Mouse (Mus musculus) stomach, embryonic 14.5 days (tissue): Measurements from ENCODE around the gene Gm20388. TPM values are rescaled to one million over a fixed set of nuclear protein-coding genes. Genes with fewer than 3 reads are reported as not detected.

ENCODE experiments used
- ATAC-seq: fragments of 200-750 bp; cut with Nextera tagmentation; 2 replicates; pipeline ENCODE4 v1.8.0; 2017; ENCODE audit warnings: low read depth, moderate TSS enrichment; ENCODE audit not compliant: insufficient number of reproducible peaks, insufficient read depth, low FRiP score
- H3K27ac ChIP-seq: fragments of 300-500 bp; sonication (generic); 2 replicates; pipeline ENCODE4 v1.5.1; 2014; ENCODE audit warnings: mild to moderate bottlenecking, low read length, moderate library complexity, mixed read lengths
- H3K27me3 ChIP-seq: fragments of 300-500 bp; sonication (generic); 2 replicates; pipeline ENCODE4 v1.6.1; 2014; ENCODE audit warnings: low read length, control low read depth, mixed read lengths; ENCODE audit not compliant: control insufficient read depth, insufficient read depth
- H3K36me3 ChIP-seq: fragments of 300-500 bp; sonication (generic); 2 replicates; pipeline ENCODE4 v1.6.1; 2014; ENCODE audit warnings: mild to moderate bottlenecking, control low read depth, low read length, moderate library complexity, mixed read lengths; ENCODE audit not compliant: control insufficient read depth, insufficient read depth
- H3K4me1 ChIP-seq: fragments of 300-500 bp; sonication (generic); 2 replicates; pipeline ENCODE4 v1.6.1; 2014; ENCODE audit warnings: low read length, control low read depth, mixed read lengths; ENCODE audit not compliant: control insufficient read depth, insufficient read depth
- H3K4me2 ChIP-seq: fragments of 300-500 bp; sonication (generic); replicated peaks from 2 replicates; pipeline ENCODE4 v1.6.1; 2014; ENCODE audit warnings: low read depth, low read length, control low read depth
- H3K4me3 ChIP-seq: fragments of 300-500 bp; sonication (generic); 2 replicates; pipeline ENCODE4 v1.5.1; 2014; ENCODE audit warnings: low read depth, low read length, control low read depth
- H3K9ac ChIP-seq: fragments of 300-500 bp; sonication (generic); replicated peaks from 2 replicates; pipeline ENCODE4 v1.6.1; 2014; ENCODE audit warnings: low read depth, mild to moderate bottlenecking, control low read depth, low read length, moderate library complexity, mixed read lengths
- H3K9me3 ChIP-seq: fragments of 300-500 bp; sonication (generic); 2 replicates; pipeline ENCODE4 v1.6.1; 2016; ENCODE audit warnings: low read depth, low read length, control low read depth; ENCODE audit not compliant: control insufficient read depth
- whole genome bisulfite sequencing: fragments of 180-500 bp; shearing (Covaris S2); extraction: QIAGEN DNeasy Blood & Tissue Kit; methylation state at CpG from one replicate; pipeline ENCODE4 v1.1.7; 2014; 5-methylcytosine and 5-hydroxymethylcytosine counted together
- polyA plus RNA-seq: library from polyadenylated mRNA; unstranded; fragments of >200 nt; fragmentation: Nextera tagmentation; extraction: Ambion mirVana; gene quantifications from 2 replicates; pipeline ENCODE4 v1.2.1, GENCODE M21; 2014

Gene Gm20388
- polyA plus RNA-seq, 1 experiment from 2014 or later = 11.4 TPM

DNA sequence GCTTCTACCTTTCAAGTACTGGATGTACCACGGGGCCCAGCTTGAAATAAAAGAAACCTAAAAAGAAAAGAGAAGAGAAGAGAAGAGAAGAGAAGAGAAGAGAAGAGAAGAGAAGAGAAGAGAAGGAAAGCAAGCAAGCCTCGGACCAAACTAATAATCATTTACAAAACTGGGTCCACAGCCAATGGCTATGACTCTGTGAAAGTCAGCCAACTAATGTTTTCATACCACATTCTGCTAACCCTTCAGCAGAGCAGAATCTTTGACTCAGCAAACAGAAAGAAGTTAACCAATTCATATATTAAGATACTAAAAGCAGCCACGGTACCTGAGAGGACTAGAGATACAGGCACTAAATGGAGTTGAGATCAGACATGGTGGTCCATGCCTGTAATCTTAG, 3381.6 kb downstream of the Gm20388 start:
- Histone ChIP-seq H3K4me1 (no peaks in the 10 kb centered on the region), H3K27me3 (no peaks in the 10 kb centered on the region), H3K4me3 (no peak overlapping the region), H3K27ac (no peak overlapping the region), H3K9me3 (no peaks in the 10 kb centered on the region), H3K36me3 (peaks cover 19% of the 10 kb centered on the region), H3K4me2 (no peak overlapping the region), H3K9ac (no peak overlapping the region)
- 90% methylated on average over 3 of the region's 3 CpGs for WGBS
- no peak for ATAC-seq

DNA sequence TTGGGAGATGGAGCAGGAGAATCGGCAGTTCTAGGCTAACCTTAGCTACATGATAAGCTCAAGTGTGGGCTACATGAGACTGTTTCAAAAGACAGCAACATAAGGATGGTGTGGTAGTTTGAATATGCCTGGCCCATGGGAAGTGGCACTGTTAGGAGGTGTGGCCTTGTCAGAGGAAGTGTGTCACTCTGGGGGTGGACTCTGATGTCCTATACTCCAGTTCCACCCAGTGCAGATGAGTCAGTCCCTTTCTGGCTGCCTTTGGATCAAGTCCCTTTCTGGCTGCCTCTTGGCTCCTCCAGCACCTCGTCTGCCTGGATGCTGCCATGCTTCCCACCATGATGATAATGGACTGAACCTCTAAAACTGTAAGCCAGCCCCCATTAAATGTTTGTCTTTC, 3382.1 kb downstream of the Gm20388 start:
- Histone ChIP-seq H3K4me2 (no peak overlapping the region), H3K9ac (no peak overlapping the region), H3K4me1 (no peaks in the 10 kb centered on the region), H3K27ac (no peak overlapping the region), H3K9me3 (no peaks in the 10 kb centered on the region), H3K4me3 (no peak overlapping the region), H3K27me3 (no peaks in the 10 kb centered on the region), H3K36me3 (peaks cover 17% of the 10 kb centered on the region)
- 90% methylated on average over 2 of the region's 2 CpGs for WGBS
- no peak for ATAC-seq

DNA sequence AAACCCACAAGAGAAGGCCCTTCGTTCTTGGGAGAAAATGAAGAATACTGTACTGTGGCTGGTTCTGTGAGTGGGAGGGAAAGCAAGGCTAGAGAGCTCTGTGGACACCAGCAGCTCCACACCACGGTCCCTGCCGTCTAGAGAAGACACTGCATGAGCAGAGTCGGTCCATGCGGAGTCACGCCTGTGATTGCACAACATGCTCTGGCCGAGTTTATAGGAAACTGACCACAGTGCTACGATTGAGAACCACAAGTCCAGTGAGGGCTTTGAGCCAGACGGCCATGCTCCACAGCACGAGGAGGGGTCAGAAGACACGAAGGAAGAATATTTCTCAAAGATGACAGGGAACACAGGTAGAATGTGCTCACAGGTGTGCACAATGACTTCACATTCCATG, 3387.7 kb downstream of the Gm20388 start:
- Histone ChIP-seq H3K27me3 (no peaks in the 10 kb centered on the region), H3K9ac (no peak overlapping the region), H3K4me2 (no peak overlapping the region), H3K36me3 (peaks cover 8% of the 10 kb centered on the region), H3K27ac (no peak overlapping the region), H3K4me3 (no peak overlapping the region), H3K9me3 (no peaks in the 10 kb centered on the region), H3K4me1 (no peaks in the 10 kb centered on the region)
- WGBS = 92% methylated on average over 11 of the region's 11 CpGs
- ATAC-seq = no peak

DNA sequence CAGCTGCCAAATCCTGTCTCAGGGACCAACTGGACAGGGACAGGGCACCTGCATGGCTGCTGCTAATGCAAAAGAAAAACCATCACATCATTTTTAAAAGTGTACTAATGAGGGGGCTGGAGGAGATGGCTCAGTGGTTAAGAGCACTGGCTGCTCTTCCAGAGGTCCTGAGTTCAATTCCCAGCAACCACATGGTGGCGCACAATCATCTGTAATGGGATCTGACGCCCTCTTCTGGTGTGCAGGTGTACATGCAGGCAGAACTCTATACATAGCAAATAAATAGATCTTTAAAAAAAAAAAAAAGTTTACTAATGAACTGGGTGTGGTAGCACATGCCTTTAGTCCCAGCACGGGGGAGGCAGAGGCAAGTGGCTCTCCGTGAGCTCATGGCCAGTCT, 3398.1 kb downstream of the Gm20388 start:
- ATAC-seq = no peak
- no peak overlapping the region for H3K27ac ChIP-seq
- H3K9ac ChIP-seq = no peak overlapping the region
- no peak overlapping the region for H3K4me3 ChIP-seq
- H3K27me3 ChIP-seq = no peaks in the 10 kb centered on the region
- H3K4me2 ChIP-seq = no peak overlapping the region
- H3K9me3 ChIP-seq = no peaks in the 10 kb centered on the region
- 74% methylated on average over 4 of the region's 4 CpGs for WGBS
- no peaks in the 10 kb centered on the region for H3K4me1 ChIP-seq
- H3K36me3 ChIP-seq = peaks cover 5% of the 10 kb centered on the region

DNA sequence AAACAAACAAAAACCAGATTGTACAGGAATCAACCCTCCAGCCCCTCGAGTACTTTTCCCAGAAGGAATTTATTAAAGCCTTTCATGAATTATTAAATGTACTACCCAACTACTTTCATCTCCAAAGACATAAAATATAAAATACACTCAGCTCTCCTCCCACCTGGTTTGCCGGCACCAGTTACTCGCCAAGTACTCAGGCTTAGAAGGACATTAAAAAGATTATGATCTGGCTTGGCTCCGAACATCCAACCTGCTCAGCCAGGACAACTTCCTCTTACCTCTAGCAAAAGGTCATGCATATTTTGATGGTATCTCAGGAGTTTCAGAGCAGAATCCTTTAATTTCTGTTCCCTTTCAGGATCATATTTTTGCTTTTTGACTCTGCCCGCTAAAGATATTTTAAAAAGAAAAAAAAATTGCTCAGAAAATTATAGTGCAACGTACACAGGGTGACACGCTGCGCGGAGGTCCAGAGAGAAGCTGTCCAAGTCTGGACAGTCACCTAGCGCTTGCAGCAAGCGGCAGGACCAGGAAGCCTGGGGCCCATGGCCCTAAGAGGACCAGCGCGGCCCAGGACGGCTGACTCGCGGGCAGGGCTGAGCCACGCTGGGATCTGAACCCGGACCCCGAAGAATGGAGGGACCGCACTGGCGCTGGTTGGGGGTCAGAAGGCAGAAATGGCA, 3407.3 kb downstream of the Gm20388 start:
- Histone ChIP-seq H3K36me3 (no peaks in the 10 kb centered on the region), H3K27ac (no peak overlapping the region), H3K9me3 (no peaks in the 10 kb centered on the region), H3K4me3 (peak overlapping the region; percentile 60), H3K4me1 (no peaks in the 10 kb centered on the region), H3K4me2 (peak overlapping the region; percentile 87), H3K27me3 (no peaks in the 10 kb centered on the region), H3K9ac (peak overlapping the region; percentile 10; the same call in 1 of the 2 replicates)
- 3% methylated on average over 21 of the region's 21 CpGs for WGBS
- peak; percentile 80 for ATAC-seq

DNA sequence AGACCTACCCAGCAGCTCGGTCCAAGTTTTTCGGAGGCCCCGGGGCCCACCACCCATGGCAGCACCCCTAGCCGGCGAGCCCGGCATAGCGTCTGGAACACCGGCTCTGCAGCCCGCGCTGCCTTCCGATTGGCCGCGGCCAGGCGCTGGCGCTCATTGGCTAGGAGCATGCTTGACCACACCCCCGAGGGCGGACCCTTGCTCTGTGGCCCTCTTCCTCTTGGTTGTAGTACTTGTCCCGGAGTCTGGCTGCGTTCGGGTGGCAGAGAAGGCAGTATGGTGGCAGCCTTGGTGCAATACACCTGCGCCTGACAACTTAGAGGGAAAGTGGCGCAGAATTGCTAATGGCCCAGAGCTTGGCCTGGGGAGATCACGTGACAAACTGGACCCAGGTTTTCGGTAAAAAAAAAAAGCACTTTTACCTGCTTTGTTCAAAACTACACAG, 3407.8 kb downstream of the Gm20388 start, which contains the start of gene Fanca:
Fanca (minus strand) TSS at position 110 of the 445 bp plus-strand sequence.
- H3K4me1 ChIP-seq = no peaks in the 10 kb centered on the region
- H3K27ac ChIP-seq = no peak within 1 kb of the TSS
- H3K9ac ChIP-seq = peak within 1 kb of the TSS; percentile 10; the same call in 1 of the 2 replicates
- no peaks in the 10 kb centered on the region for H3K36me3 ChIP-seq
- peak within 1 kb of the TSS; percentile 60 for H3K4me3 ChIP-seq
- no peaks in the 10 kb centered on the region for H3K27me3 ChIP-seq
- peak within 1 kb of the TSS; percentile 87 for H3K4me2 ChIP-seq
- H3K9me3 ChIP-seq = no peaks in the 10 kb centered on the region
- ATAC-seq = peak; percentile 99
- WGBS = under 1% methylated on average over 24 of the region's 24 CpGs

DNA sequence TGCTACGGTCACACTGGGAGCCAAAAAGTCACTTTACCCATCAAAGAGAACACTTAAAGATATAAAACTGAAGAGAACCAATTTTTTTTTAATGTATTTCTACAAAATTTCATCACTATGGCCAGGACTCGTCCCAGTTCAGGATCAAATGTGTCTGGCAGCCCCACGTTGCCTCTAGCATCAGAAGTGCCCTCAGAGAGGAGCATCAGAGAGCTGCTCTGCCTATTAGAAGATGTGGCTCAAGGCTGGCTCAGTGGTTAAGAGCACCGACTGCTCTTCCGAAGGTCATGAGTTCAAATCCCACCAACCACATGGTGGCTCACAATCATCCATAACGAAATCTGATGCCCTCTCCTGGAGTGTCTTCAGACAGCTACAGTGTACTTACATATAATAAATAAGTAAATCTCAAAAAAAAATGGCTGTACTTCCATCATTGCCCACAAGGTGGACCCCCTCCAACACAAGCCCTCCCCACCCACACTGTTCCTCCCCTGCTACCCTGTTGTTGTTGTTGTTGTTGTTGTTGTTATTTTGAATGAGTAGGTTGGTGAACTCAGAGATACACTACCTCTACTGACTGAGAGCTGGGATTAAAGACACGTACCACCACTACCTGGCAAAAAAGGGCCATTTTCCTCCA, 3409.0 kb downstream of the Gm20388 start:
- Histone ChIP-seq H3K9ac (no peak overlapping the region), H3K4me2 (no peak overlapping the region), H3K4me1 (no peaks in the 10 kb centered on the region), H3K36me3 (no peaks in the 10 kb centered on the region), H3K27ac (no peak overlapping the region), H3K27me3 (no peaks in the 10 kb centered on the region), H3K4me3 (no peak overlapping the region), H3K9me3 (no peaks in the 10 kb centered on the region)
- 28% methylated on average over 7 of the region's 7 CpGs for WGBS
- no peak for ATAC-seq

- Histone ChIP-seq H3K36me3 (no peaks in the 10 kb centered on the region), H3K9ac (no peak overlapping the region), H3K27me3 (no peaks in the 10 kb centered on the region; the same call in 1 of the 2 replicates), H3K27ac (no peak overlapping the region), H3K9me3 (no peaks in the 10 kb centered on the region), H3K4me3 (no peak overlapping the region), H3K4me1 (0 out of 2 replicates have a peak, but pooled peaks cover 10% of the 10 kb centered on the region), H3K4me2 (no peak overlapping the region)
- no peak for ATAC-seq
- WGBS = 93% methylated on average over 2 of the region's 2 CpGs
Observed at GRCm38 (mm10) chr8:123328552-123328951, 3417.9 kb downstream of the Gm20388 start.
